Mouse (Mus musculus): Measurements from ENCODE around the gene Upk2.
A peak's percentile ranks its signal among the peaks of the same experiment; 100 is the strongest.

DNA sequence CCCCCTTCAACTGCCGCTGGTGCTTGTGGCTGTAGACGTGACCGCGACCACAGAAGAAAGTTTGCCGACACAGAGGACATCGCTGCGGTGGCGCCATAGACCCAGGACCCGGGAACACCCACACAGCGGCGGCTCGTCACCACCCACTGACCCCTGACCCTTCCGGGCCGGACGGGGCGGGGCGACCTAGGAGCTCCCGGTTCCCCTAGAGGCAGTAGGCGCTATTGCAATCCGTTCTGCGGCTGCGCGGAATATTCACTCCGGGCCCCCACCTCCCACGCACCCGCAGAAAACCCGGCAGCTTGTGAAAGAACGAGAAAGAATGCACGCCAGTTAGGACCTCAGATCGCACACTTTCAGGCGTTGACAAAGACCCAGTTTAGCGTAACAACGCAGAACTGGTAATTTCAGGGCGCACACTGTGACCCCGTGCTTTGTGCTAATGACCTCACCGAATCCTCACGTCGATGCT, 36.8 kb downstream of the Upk2 start:
- TF ChIP-seq CTCF (IDR thresholded peaks at IDR 0.05; ENCODE audit: extremely low read depth, insufficient read length, insufficient replicate concordance, low read depth, low read length) (peak; percentile 74), POLR2A (IDR thresholded peaks at IDR 0.05; ENCODE audit: low read depth, low read length) (peak; percentile 47; the same call in 1 of the 2 replicates)
